Mouse (Mus musculus): ENCODE measurements at regions not wholly inside any gene's neighbourhood (a gene's known extent, or its start where the extent isn't known, plus 50 kb on each side); places are given as distances from the start of the nearest gene placed in this dataset.
"Not testable (repeated sequence)": the region's sequence is repeated elsewhere in the genome, so short reads cannot be mapped to it uniquely, and the experiment has no call there.

- not testable (repeated sequence) for TF ChIP-seq POLR2A (IDR thresholded peaks at IDR 0.05; ENCODE audit: insufficient read depth, low read length); CTCF (IDR thresholded peaks at IDR 0.05; ENCODE audit: low read depth, low read length)
- 0 out of 2 replicates have a peak, but pooled peaks have one; percentile 20 for TF ChIP-seq EP300 (IDR thresholded peaks at IDR 0.05; ENCODE audit: insufficient read depth, low read depth, low read length)
Observed at GRCm38 (mm10) chr16:50943581-50943980, 352.6 kb upstream of the Ccdc54 start.
